Mouse (Mus musculus) small intestine, adult 2 months (tissue): ENCODE data around the gene Tbx1.

Experiments
- CTCF ChIP-seq: fragments of 200-500 bp; IDR thresholded peaks from 2 replicates; pipeline ENCODE4 v1.5.1; 2012; ENCODE audit warnings: low read depth, mild to moderate bottlenecking, control low read depth, inconsistent platforms, low read length, moderate library complexity, mixed read lengths; ENCODE audit not compliant: insufficient replicate concordance, insufficient read length; ENCODE audit errors: extremely low read depth
- POLR2A ChIP-seq: fragments of 200-500 bp; IDR thresholded peaks from 2 replicates; pipeline ENCODE4 v1.6.1; 2012; ENCODE audit warnings: low read depth, mild to moderate bottlenecking, control low read depth, inconsistent platforms, low read length, moderate library complexity

GRCm38 (mm10) chr16:18626376-18626878 lies 36.0 kb upstream of the Tbx1 start, which contains the start of gene Gm49601:
- no peak for TF ChIP-seq POLR2A
- TF ChIP-seq CTCF = peak; percentile 89
